ENCODE assay signal across 27 mouse cellular contexts in genomic region chr13:46611033-46611432, GRCm38 (mm10). TPM values are rescaled to one million over a fixed set of nuclear protein-coding genes. Genes with fewer than 3 reads are reported as not detected.
DNase-seq lines count a peak whose midpoint lies in the region; ATAC-seq lines count a peak whose summit lies in the region.
"Had no signal": no experiment of that assay in that cellular context is flagged by ENCODE, and none has a peak within 500 bp of the region (broad histone marks: within the 10 kb centered on the region; RNA-seq: fewer than 3 reads in every experiment).

No protein-coding gene starts in this region.

- no peaks in the 10 kb centered on the region for H3K27me3 ChIP-seq in heart, embryonic 10.5 days (ENCODE audit: insufficient read depth, poor library complexity, severe bottlenecking)
- no peaks in the 10 kb centered on the region for H3K27me3 ChIP-seq in heart, embryonic 14.5 days (ENCODE audit: control insufficient read depth, insufficient read depth, low read length)
- no peaks in the 10 kb centered on the region for H3K27me3 ChIP-seq in limb, embryonic 13.5 days
- no peaks in the 10 kb centered on the region for H3K27me3 ChIP-seq in limb, embryonic 10.5 days (ENCODE audit: low read depth, poor library complexity, severe bottlenecking)
- H3K27me3 ChIP-seq: embryonic facial prominence, embryonic 12.5 days; forebrain, embryonic 12.5 days; forebrain, embryonic 15.5 days; heart, embryonic 15.5 days; hindbrain, embryonic 13.5 days; intestine, embryonic 15.5 days; Patski had no signal

- peaks cover 7% of the 10 kb centered on the region for H3K4me1 ChIP-seq in heart, embryonic 10.5 days
- H3K4me1 ChIP-seq in heart, embryonic 14.5 days (ENCODE audit: control insufficient read depth in 2 of 2, insufficient read depth in 2 of 2, low read length in 2 of 2): peaks cover 5 to 6% of the 10 kb centered on the region in 2 experiments; a peak in 3 of 4 replicates
- no peaks in the 10 kb centered on the region for H3K4me1 ChIP-seq in limb, embryonic 13.5 days
- H3K4me1 ChIP-seq in limb, embryonic 10.5 days: no peaks in the 10 kb centered on the region; the same call in 1 of the 2 replicates
- H3K4me1 ChIP-seq: embryonic facial prominence, embryonic 12.5 days; forebrain, embryonic 12.5 days; forebrain, embryonic 15.5 days; heart, embryonic 15.5 days; hindbrain, embryonic 10.5 days; hindbrain, embryonic 13.5 days; intestine, embryonic 15.5 days had no signal

- no peak for ATAC-seq in heart, embryonic 14.5 days (ENCODE audit: insufficient number of reproducible peaks, insufficient read depth, low FRiP score, low read depth)
- peak; percentile 44; the same call in 1 of the 2 replicates for ATAC-seq in limb, embryonic 13.5 days (ENCODE audit: low FRiP score, low read depth)
- ATAC-seq: forebrain, embryonic 15.5 days; hindbrain, embryonic 16.5 days; intestine, embryonic 15.5 days; Patski had no signal

- peaks cover 61% of the 10 kb centered on the region for H3K36me3 ChIP-seq in heart, embryonic 10.5 days
- H3K36me3 ChIP-seq in heart, embryonic 14.5 days (ENCODE audit: control insufficient read depth, insufficient read depth, low read length): peaks cover 55% of the 10 kb centered on the region
- H3K36me3 ChIP-seq in limb, embryonic 13.5 days: no peaks in the 10 kb centered on the region; the same call in 1 of the 2 replicates
- no peaks in the 10 kb centered on the region for H3K36me3 ChIP-seq in limb, embryonic 10.5 days
- H3K36me3 ChIP-seq: embryonic facial prominence, embryonic 12.5 days; forebrain, embryonic 12.5 days; forebrain, embryonic 15.5 days; G1E; hindbrain, embryonic 10.5 days; hindbrain, embryonic 13.5 days; intestine, embryonic 15.5 days had no signal

- H3K4me3 ChIP-seq in heart, embryonic 10.5 days: no peak overlapping the region
- no peak overlapping the region for H3K4me3 ChIP-seq in heart, embryonic 14.5 days (ENCODE audit: control insufficient read depth in 1 of 2, insufficient read depth in 1 of 2, low read depth in 1 of 2, low read length in 2 of 2)
- no peak overlapping the region for H3K4me3 ChIP-seq in limb, embryonic 13.5 days
- H3K4me3 ChIP-seq in limb, embryonic 10.5 days: no peak overlapping the region
- H3K4me3 ChIP-seq: embryonic facial prominence, embryonic 12.5 days; erythroblast, embryonic 14.5 days; forebrain, embryonic 12.5 days; forebrain, embryonic 15.5 days; heart, embryonic 15.5 days; hindbrain, embryonic 10.5 days; hindbrain, embryonic 13.5 days; intestine, embryonic 15.5 days had no signal

- intact Hi-C loops in heart, postnatal 14 days (cut with DNase I): no loop called here

- 51% methylated on average over 3 of the region's 3 CpGs for WGBS in heart, embryonic 10.5 days
- WGBS in heart, embryonic 14.5 days: 43% methylated on average over 3 of the region's 3 CpGs
- WGBS in limb, embryonic 13.5 days: 81% methylated on average over 3 of the region's 3 CpGs
- WGBS in limb, embryonic 10.5 days: 88% methylated on average over 3 of the region's 3 CpGs

- H3K9ac ChIP-seq in heart, embryonic 14.5 days (ENCODE audit: low read length): no peak overlapping the region
- no peak overlapping the region for H3K9ac ChIP-seq in limb, embryonic 13.5 days
- H3K9ac ChIP-seq: embryonic facial prominence, embryonic 12.5 days; forebrain, embryonic 12.5 days; forebrain, embryonic 15.5 days; heart, embryonic 15.5 days; hindbrain, embryonic 13.5 days; intestine, embryonic 15.5 days had no signal

- H3K9me3 ChIP-seq in heart, embryonic 10.5 days: no peaks in the 10 kb centered on the region
- 0 out of 2 replicates have a peak, but pooled peaks cover 3% of the 10 kb centered on the region for H3K9me3 ChIP-seq in heart, embryonic 14.5 days (ENCODE audit: control insufficient read depth, low read length)
- 0 out of 2 replicates have a peak, but pooled peaks cover 4% of the 10 kb centered on the region for H3K9me3 ChIP-seq in limb, embryonic 13.5 days
- H3K9me3 ChIP-seq in limb, embryonic 10.5 days (replicated peaks): no peaks in the 10 kb centered on the region
- H3K9me3 ChIP-seq: embryonic facial prominence, embryonic 12.5 days; forebrain, embryonic 15.5 days; G1E; heart, embryonic 15.5 days; hindbrain, embryonic 10.5 days; hindbrain, embryonic 13.5 days; intestine, embryonic 15.5 days had no signal

- H3K27ac ChIP-seq in heart, embryonic 10.5 days: peak overlapping the region; percentile 26; the same call in 1 of the 2 replicates
- H3K27ac ChIP-seq in heart, embryonic 14.5 days (replicated peaks in 1 of 2; ENCODE audit: control insufficient read depth in 1 of 2, insufficient read depth in 1 of 2, low read depth in 2 of 2, low read length in 2 of 2): peak overlapping the region; percentile 52 to 57
- no peak overlapping the region for H3K27ac ChIP-seq in limb, embryonic 13.5 days
- no peak overlapping the region for H3K27ac ChIP-seq in limb, embryonic 10.5 days
- H3K27ac ChIP-seq: embryonic facial prominence, embryonic 12.5 days; forebrain, embryonic 12.5 days; forebrain, embryonic 15.5 days; heart, embryonic 15.5 days; hindbrain, embryonic 10.5 days; hindbrain, embryonic 13.5 days; intestine, embryonic 15.5 days had no signal

- DNase-seq in heart, embryonic 10.5 days (ENCODE audit: low spot score): no peak
- DNase-seq in heart, postnatal 4 days: no peak
- no peak for DNase-seq in heart, postnatal 14 days
- DNase-seq in limb, embryonic 10.5 days (ENCODE audit: low spot score): no peak
- no peak for DNase-seq in yolk sac, embryonic 10.5 days (ENCODE audit: low spot score)
- DNase-seq: adrenal gland, postnatal 10 days; adrenal gland, postnatal 36 days; B cell, adult 2 months; cerebellum, adult 18-20 months; cerebellum, adult 9-10 months; cerebellum, postnatal 14 days; gastrocnemius, postnatal 25 days; heart, adult 18-20 months; kidney, adult 11 months had no signal

- no peak overlapping the region for H3K4me2 ChIP-seq in heart, embryonic 14.5 days (ENCODE audit: low read length)
- no peak overlapping the region for H3K4me2 ChIP-seq in limb, embryonic 13.5 days (replicated peaks)
- H3K4me2 ChIP-seq: embryonic facial prominence, embryonic 12.5 days; forebrain, embryonic 12.5 days; forebrain, embryonic 15.5 days; heart, embryonic 15.5 days; hindbrain, embryonic 13.5 days; intestine, embryonic 15.5 days had no signal

RNA-seq across cellular contexts. Expression of gene Fam8a1, which starts 58.3 kb away (rescaled TPM):
- polyA plus RNA-seq in heart, embryonic 10.5 days (2016; fragmentation: Nextera tagmentation; extraction: Ambion mirVana): 8.3 and 11.6 TPM in 2 replicates
- total RNA-seq in heart, postnatal 4 days (2021): 10 to 100 TPM; 46.3 to 47.7 TPM
- polyA plus RNA-seq in heart, embryonic 14.5 days (2014; fragmentation: Nextera tagmentation; extraction: Ambion mirVana): 11.6 and 12.4 TPM in 2 replicates
- total RNA-seq in heart, postnatal 14 days (2021): 10 to 100 TPM; 37.3 to 38.5 TPM
- polyA plus RNA-seq in limb, embryonic 13.5 days (2015; fragmentation: Nextera tagmentation; extraction: Ambion mirVana): 11.6 and 11.8 TPM in 2 replicates
- 6.2 and 8.7 TPM in 2 replicates for polyA plus RNA-seq in limb, embryonic 10.5 days (2016; fragmentation: Nextera tagmentation; extraction: Ambion mirVana)

Comparison
In these comparisons a context has a peak if more than half of its experiments do, and no peak if none do; other contexts are left out.
1. H3K27ac ChIP-seq: peak in heart, embryonic 10.5 days (single experiment) and heart, embryonic 14.5 days (2 of 2); none in limb, embryonic 13.5 days (single experiment) and limb, embryonic 10.5 days (single experiment).